Mouse (Mus musculus): ENCODE data around the gene Prl3a1. TPM values are rescaled to one million over a fixed set of nuclear protein-coding genes. Genes with fewer than 3 reads are reported as not detected.

Gene Prl3a1
- total RNA-seq (2015) (not detected in 2 replicates), total RNA-seq (2017) (not detected in 2 replicates)

DNA sequence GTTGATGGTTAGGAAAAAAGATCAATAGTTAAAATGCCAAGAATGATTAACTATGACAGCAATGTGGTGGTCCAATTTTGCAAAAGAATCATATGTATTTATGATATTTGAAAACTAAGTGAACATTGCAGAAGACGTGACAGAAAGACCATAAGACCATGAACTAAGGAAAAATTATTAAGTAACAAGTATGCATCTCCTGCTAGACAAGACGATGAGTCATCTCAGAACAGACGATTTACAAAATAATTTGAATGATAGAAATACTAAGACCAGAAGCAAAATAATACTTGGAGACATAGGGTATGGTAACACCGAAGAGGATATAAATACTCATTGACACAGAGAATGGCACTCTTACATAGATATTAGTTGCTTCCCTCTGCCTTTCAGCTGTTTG is at the start of gene Prl3a1:
Prl3a1 (plus strand) TSS at position 301 of the 400 bp plus-strand sequence.
- ATAC-seq (replicated peaks; ENCODE audit: poor library complexity): no peak

DNA sequence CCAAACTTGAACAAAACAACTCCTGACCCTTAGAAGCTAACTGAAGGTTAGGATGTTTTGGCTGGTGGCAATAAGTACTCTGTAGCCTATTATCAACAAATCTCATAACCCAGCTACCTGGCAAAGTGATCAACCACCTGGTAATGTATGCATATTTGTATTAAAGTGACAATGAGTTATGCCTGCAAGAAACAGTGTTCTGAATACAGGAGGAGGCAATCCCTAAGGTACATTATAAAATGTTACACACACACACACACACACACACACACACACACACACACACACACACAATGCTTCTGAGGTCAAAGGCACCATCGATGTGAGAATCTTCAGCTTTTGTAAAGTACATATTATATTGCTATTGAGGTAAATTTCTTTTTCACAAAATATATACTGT is 17.7 kb upstream of the Prl3a1 start, which contains the start of gene Prl3b1:
Prl3b1 (plus strand) TSS at position 301 of the 400 bp plus-strand sequence.
- ATAC-seq (replicated peaks; ENCODE audit: poor library complexity): no peak

DNA sequence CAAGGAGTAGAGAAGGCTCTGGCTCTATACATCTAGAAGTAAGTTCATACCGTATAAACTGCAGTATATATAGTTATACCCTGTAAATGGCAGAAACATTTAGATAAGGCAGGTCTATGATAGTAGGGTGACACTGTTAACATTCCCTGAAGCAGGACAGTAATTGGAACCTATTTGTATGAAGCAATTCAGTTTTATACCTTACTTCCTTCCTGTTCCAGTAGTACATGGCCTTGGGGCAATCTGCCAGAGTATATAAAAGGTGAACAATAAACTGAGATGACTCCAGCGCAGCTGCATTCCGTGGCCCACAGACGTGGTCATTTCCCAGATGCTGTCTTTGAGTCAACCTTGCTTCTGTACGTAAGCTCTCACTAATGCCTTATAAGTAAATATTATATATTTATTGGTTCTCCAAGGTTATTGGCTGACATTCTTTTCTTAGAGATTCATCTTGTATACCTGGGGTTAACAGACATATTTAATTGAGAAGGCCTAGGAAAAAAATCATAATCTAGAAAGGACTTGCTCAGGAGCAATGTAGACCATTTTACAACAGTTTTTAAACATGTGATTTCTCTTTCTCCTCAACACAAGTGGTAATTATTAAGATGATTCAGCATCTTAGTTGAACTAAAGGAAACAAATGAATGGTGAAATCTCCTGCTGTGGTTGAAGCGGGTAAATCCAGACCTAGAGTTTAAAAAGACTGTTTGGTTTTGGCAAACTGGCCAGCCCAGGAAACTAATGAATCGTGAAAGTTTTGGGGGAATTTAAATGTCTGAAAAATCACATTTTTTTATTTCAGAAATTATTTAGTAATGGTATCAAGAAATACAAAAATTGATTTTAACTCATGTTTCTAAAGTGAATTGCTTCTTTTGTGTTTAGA is 53.3 kb downstream of the Prl3a1 start, which contains the start of gene Prl6a1:
Prl6a1 (plus strand) TSS at position 294 of the 892 bp plus-strand sequence.
- no peak for ATAC-seq (replicated peaks; ENCODE audit: poor library complexity)

Other genes with a start within 250 kb of the Prl3a1 start
- not detected in 2 replicates for gene Prl, start 201.9 kb upstream of the Prl3a1 start, total RNA-seq (2015)
- gene Prl, start 201.9 kb upstream of the Prl3a1 start, total RNA-seq (2017): not detected in 2 replicates
- gene Prl3d1, start 165.2 kb upstream of the Prl3a1 start, total RNA-seq (2015): not detected in 2 replicates
- not detected in 2 replicates for gene Prl3d1, start 165.2 kb upstream of the Prl3a1 start, total RNA-seq (2017)
- not detected in 2 replicates for gene Prl3d2, start 137.7 kb upstream of the Prl3a1 start, total RNA-seq (2015)
- not detected in 2 replicates for gene Prl3d2, start 137.7 kb upstream of the Prl3a1 start, total RNA-seq (2017)
- not detected in 2 replicates for gene Prl3d3, start 102.6 kb upstream of the Prl3a1 start, total RNA-seq (2015)
- gene Prl3d3, start 102.6 kb upstream of the Prl3a1 start, total RNA-seq (2017): not detected in 2 replicates
- not detected in 2 replicates for gene Prl3c1, start 62.8 kb upstream of the Prl3a1 start, total RNA-seq (2015)
- not detected in 2 replicates for gene Prl3c1, start 62.8 kb upstream of the Prl3a1 start, total RNA-seq (2017)
- gene Prl3b1, start 17.6 kb upstream of the Prl3a1 start, total RNA-seq (2015): not detected in 2 replicates
- gene Prl3b1, start 17.6 kb upstream of the Prl3a1 start, total RNA-seq (2017): not detected in 2 replicates
- not detected in 2 replicates for gene Prl6a1, start 53.2 kb downstream of the Prl3a1 start, total RNA-seq (2015)
- not detected in 2 replicates for gene Prl6a1, start 53.2 kb downstream of the Prl3a1 start, total RNA-seq (2017)
- not detected in 2 replicates for gene Prl8a2, start 86.2 kb downstream of the Prl3a1 start, total RNA-seq (2015)
- gene Prl8a2, start 86.2 kb downstream of the Prl3a1 start, total RNA-seq (2017): not detected in 2 replicates
- gene Prl2b1, start 131.4 kb downstream of the Prl3a1 start, total RNA-seq (2015): not detected in 2 replicates
- gene Prl2b1, start 131.4 kb downstream of the Prl3a1 start, total RNA-seq (2017): not detected in 2 replicates
- gene Prl8a6, start 179.3 kb downstream of the Prl3a1 start, total RNA-seq (2015): not detected in 2 replicates
- not detected in 2 replicates for gene Prl8a6, start 179.3 kb downstream of the Prl3a1 start, total RNA-seq (2017)

All from megakaryocyte progenitor cell, adult 5-6 weeks (primary cell).